Mouse (Mus musculus) stomach, embryonic 14.5 days (tissue): Measurements from ENCODE around the gene Nck1. TPM values are rescaled to one million over a fixed set of nuclear protein-coding genes. Genes with fewer than 3 reads are reported as not detected.

Experiments
- ATAC-seq: fragments of 200-750 bp; cut with Nextera tagmentation; 2 replicates; pipeline ENCODE4 v1.8.0; 2017; ENCODE audit warnings: low read depth, moderate TSS enrichment; ENCODE audit not compliant: insufficient number of reproducible peaks, insufficient read depth, low FRiP score
- H3K27ac ChIP-seq: fragments of 300-500 bp; sonication (generic); 2 replicates; pipeline ENCODE4 v1.5.1; 2014; ENCODE audit warnings: mild to moderate bottlenecking, low read length, moderate library complexity, mixed read lengths
- H3K27me3 ChIP-seq: fragments of 300-500 bp; sonication (generic); 2 replicates; pipeline ENCODE4 v1.6.1; 2014; ENCODE audit warnings: low read length, control low read depth, mixed read lengths; ENCODE audit not compliant: control insufficient read depth, insufficient read depth
- H3K36me3 ChIP-seq: fragments of 300-500 bp; sonication (generic); 2 replicates; pipeline ENCODE4 v1.6.1; 2014; ENCODE audit warnings: mild to moderate bottlenecking, control low read depth, low read length, moderate library complexity, mixed read lengths; ENCODE audit not compliant: control insufficient read depth, insufficient read depth
- H3K4me1 ChIP-seq: fragments of 300-500 bp; sonication (generic); 2 replicates; pipeline ENCODE4 v1.6.1; 2014; ENCODE audit warnings: low read length, control low read depth, mixed read lengths; ENCODE audit not compliant: control insufficient read depth, insufficient read depth
- H3K4me2 ChIP-seq: fragments of 300-500 bp; sonication (generic); replicated peaks from 2 replicates; pipeline ENCODE4 v1.6.1; 2014; ENCODE audit warnings: low read depth, low read length, control low read depth
- H3K4me3 ChIP-seq: fragments of 300-500 bp; sonication (generic); 2 replicates; pipeline ENCODE4 v1.5.1; 2014; ENCODE audit warnings: low read depth, low read length, control low read depth
- H3K9ac ChIP-seq: fragments of 300-500 bp; sonication (generic); replicated peaks from 2 replicates; pipeline ENCODE4 v1.6.1; 2014; ENCODE audit warnings: low read depth, mild to moderate bottlenecking, control low read depth, low read length, moderate library complexity, mixed read lengths
- H3K9me3 ChIP-seq: fragments of 300-500 bp; sonication (generic); 2 replicates; pipeline ENCODE4 v1.6.1; 2016; ENCODE audit warnings: low read depth, low read length, control low read depth; ENCODE audit not compliant: control insufficient read depth
- WGBS: fragments of 180-500 bp; shearing (Covaris S2); extraction: QIAGEN DNeasy Blood & Tissue Kit; methylation state at CpG from one replicate; pipeline ENCODE4 v1.1.7; 2014; 5-methylcytosine and 5-hydroxymethylcytosine counted together
- polyA plus RNA-seq: library from polyadenylated mRNA; unstranded; fragments of >200 nt; fragmentation: Nextera tagmentation; extraction: Ambion mirVana; gene quantifications from 2 replicates; pipeline ENCODE4 v1.2.1, GENCODE M21; 2014

The Nck1 gene
- polyA plus RNA-seq, 1 experiment from 2014 or later, result 67.4 TPM

DNA sequence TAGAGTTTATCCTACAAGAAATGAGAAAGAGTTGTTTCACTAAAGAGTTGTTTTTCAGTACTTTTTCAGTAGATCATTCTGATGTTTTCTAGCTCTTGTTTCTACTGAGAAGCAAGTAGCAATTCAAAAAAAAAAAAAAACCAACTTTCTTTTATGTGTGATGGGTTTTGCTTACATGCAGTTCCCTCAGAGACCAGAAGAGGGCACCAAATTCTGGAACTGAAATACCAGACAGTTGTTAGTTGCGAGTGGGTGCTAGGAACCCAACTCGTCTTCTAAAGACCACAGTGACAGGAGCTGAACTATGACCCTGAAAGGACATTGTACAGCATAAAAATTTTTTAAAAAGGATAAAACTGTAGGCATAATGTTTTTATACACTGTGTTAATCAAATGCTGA is 2.4 kb upstream of the Nck1 start:
- Histone ChIP-seq H3K9me3 (peaks cover 8% of the 10 kb centered on the region; the same call in 1 of the 2 replicates), H3K4me3 (no peak overlapping the region), H3K9ac (no peak overlapping the region), H3K4me2 (no peak overlapping the region), H3K27ac (no peak overlapping the region), H3K36me3 (no peaks in the 10 kb centered on the region), H3K4me1 (peaks cover 11% of the 10 kb centered on the region), H3K27me3 (no peaks in the 10 kb centered on the region)
- WGBS, result 94% methylated on average over 2 of the region's 2 CpGs
- no peak for ATAC-seq

GRCm38 (mm10) chr9:100546594-100546910 is 618 bp upstream of the Nck1 start:
- Histone ChIP-seq H3K9ac (peak overlapping the region; percentile 57), H3K36me3 (no peaks in the 10 kb centered on the region), H3K9me3 (peaks cover 5% of the 10 kb centered on the region; the same call in 1 of the 2 replicates), H3K4me1 (peaks cover 11% of the 10 kb centered on the region), H3K4me2 (peak overlapping the region; percentile 84), H3K27ac (peak overlapping the region; percentile 56), H3K4me3 (peak overlapping the region; percentile 94), H3K27me3 (no peaks in the 10 kb centered on the region)
- no peak for ATAC-seq
- WGBS, result 8% methylated on average over 9 of the region's 9 CpGs

DNA sequence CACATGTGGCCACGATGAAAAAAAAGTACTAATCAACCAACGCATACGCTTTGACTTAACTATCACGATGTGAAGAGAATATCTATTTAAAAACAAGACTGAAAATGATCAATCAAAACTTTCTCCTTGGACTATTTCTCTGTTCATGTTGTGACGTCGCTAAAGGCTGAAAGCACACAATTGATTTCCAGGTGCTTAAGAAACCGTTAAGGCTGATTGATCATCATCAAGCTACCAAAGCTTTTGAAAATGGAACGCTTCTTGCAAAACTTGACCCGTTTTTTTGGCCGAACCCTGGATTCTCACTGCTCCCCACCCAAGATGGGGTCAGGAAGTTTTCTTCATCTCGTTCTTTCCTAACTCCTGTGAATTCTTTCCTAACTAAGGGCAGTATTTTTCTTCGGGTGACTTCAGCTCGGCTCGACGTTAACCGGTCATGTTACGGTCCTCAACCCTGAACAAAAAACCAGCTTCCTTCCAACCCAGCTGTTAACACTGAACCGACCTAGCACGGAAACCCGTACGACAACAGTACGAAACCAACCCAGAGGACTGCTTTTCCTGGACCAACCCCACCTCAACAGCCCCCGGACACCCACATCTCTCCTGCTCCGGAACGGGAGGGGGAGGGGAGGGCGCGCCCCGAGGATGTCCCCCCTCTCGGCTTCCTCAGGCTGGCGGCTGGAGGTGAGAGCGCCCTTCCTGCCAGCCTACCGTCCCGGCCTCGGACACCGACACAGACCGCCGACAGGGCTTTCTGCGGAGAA is 803 bp downstream of the Nck1 start:
- WGBS, result under 1% methylated on average over 31 of the region's 38 CpGs
- peak; percentile 20; the same call in 1 of the 2 replicates for ATAC-seq
- Histone ChIP-seq H3K4me2 (peak overlapping the region; percentile 61), H3K27ac (peak overlapping the region; percentile 85), H3K9ac (peak overlapping the region; percentile 54), H3K27me3 (no peaks in the 10 kb centered on the region), H3K4me1 (peaks cover 11% of the 10 kb centered on the region), H3K9me3 (peaks cover 5% of the 10 kb centered on the region; the same call in 1 of the 2 replicates), H3K4me3 (peak overlapping the region; percentile 94), H3K36me3 (no peaks in the 10 kb centered on the region)

GRCm38 (mm10) chr9:100535618-100536262 is 10.2 kb downstream of the Nck1 start:
- Histone ChIP-seq H3K27ac (no peak overlapping the region), H3K9ac (no peak overlapping the region), H3K4me3 (no peak overlapping the region), H3K9me3 (no peaks in the 10 kb centered on the region), H3K27me3 (no peaks in the 10 kb centered on the region), H3K4me2 (no peak overlapping the region), H3K36me3 (no peaks in the 10 kb centered on the region), H3K4me1 (no peaks in the 10 kb centered on the region)
- no peak for ATAC-seq
- WGBS, result 90% methylated on average over 2 of the region's 2 CpGs

DNA sequence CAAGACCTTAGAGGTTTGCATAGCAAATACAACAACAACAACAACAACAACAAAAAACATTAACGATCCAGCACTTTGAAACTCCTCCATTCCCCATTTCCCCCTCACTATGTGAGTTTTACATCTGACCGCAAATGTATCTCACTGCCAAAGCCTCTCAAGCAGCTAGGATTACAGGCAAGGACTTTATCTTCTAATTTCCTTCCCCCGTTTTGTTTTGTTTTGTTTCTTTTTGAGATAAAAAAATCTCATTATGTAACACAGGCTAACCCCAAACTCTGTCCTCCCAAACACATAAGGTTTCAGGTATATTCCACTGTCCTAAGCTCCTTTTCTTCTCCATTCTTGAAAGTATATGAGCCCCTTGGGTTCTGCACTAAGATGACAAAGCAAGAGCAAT is 11.2 kb downstream of the Nck1 start:
- Histone ChIP-seq H3K36me3 (no peaks in the 10 kb centered on the region), H3K4me2 (no peak overlapping the region), H3K4me3 (no peak overlapping the region), H3K9ac (no peak overlapping the region), H3K4me1 (no peaks in the 10 kb centered on the region), H3K9me3 (no peaks in the 10 kb centered on the region), H3K27ac (no peak overlapping the region), H3K27me3 (no peaks in the 10 kb centered on the region)
- WGBS, result 91% methylated on average over 3 of the region's 3 CpGs
- no peak for ATAC-seq

DNA sequence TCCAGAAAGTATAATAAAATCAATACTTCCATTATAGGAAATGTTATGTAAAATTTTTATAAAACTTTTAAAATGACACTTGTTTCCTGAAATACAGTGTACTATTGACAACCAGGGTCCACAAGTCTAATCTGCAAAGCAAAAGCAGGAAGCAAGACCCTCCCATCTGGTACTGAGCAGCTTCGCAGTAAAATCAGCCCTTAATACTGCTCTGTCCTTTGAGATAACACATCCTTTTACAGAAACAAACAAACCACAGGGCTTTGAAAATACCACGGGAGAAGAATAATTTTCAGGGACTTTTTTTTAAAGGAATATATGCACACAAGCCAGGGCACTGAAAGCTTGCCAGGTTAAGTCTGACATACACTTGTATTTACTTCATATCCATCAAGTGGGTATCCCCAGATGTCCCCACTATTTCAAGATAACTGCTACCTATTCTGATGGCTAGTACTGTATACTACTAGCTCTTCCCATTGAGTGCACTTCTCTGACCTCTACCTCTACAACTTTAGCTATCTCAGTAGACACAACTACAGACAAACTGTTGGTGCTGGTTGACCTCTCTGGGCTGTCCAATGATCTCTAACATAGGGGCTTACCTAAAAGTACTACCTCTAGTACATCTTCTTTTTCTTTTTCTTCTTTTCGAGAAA is 13.0 kb downstream of the Nck1 start:
- no peaks in the 10 kb centered on the region for H3K36me3 ChIP-seq
- H3K9ac ChIP-seq, result no peak overlapping the region
- no peaks in the 10 kb centered on the region for H3K27me3 ChIP-seq
- H3K9me3 ChIP-seq, result no peaks in the 10 kb centered on the region
- H3K4me2 ChIP-seq, result no peak overlapping the region
- ATAC-seq, result no peak
- no peak overlapping the region for H3K4me3 ChIP-seq
- 65% methylated on average over 3 of the region's 3 CpGs for WGBS
- no peak overlapping the region for H3K27ac ChIP-seq
- H3K4me1 ChIP-seq, result no peaks in the 10 kb centered on the region

DNA sequence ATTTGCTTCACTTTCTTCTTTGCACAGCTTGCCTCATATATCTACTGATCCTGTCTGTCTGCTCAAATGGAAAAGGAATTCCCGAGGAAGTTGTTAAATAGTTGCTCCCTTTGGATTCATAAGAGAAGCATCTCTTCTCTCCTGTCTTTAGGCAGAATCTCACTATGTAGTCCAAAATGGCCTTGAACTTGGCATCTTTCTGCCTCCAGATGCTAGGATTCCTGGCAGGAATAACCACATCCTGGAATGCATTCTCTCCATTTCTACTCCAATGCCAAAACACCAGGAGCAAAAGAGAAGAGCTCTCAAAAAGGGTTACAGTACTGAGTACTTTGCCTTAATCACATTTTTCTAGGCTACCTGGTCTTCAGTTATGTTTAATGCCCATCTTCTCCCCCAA is 14.6 kb downstream of the Nck1 start:
- 71% methylated on average over 1 of the region's 1 CpGs for WGBS
- Histone ChIP-seq H3K4me3 (no peak overlapping the region), H3K36me3 (no peaks in the 10 kb centered on the region), H3K9ac (no peak overlapping the region), H3K4me2 (no peak overlapping the region), H3K27ac (no peak overlapping the region), H3K27me3 (no peaks in the 10 kb centered on the region), H3K4me1 (no peaks in the 10 kb centered on the region), H3K9me3 (no peaks in the 10 kb centered on the region)
- no peak for ATAC-seq

- Histone ChIP-seq H3K4me3 (no peak overlapping the region), H3K4me1 (no peaks in the 10 kb centered on the region), H3K4me2 (no peak overlapping the region), H3K27ac (no peak overlapping the region), H3K36me3 (no peaks in the 10 kb centered on the region), H3K9ac (no peak overlapping the region), H3K9me3 (no peaks in the 10 kb centered on the region), H3K27me3 (no peaks in the 10 kb centered on the region)
- WGBS, result 80% methylated on average over 2 of the region's 2 CpGs
- ATAC-seq, result no peak
These were observed 20.7 kb downstream of the Nck1 start for GRCm38 (mm10) chr9:100525225-100525624.
